In the genomic region with DNA sequence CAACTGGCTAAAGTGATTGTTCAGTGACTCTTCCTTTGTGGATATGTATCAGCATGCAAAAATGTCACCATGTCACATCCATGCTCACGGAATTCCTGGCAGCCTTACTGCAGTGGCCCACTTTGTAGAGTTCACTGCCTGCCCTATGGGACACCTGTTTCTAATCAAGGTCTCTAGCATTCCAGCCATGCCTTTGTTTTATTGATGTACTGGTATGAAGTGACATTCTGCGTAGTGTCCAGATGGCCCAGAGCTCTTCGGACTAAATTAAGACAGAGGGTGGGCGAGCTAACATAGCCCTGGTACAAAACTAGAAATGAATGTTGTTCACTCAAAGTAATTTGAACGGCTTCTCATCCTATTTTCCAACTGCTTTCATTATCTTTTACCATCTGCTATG, we compare ENCODE assay signal across 20 mouse cellular contexts. TPM values are rescaled to one million over a fixed set of nuclear protein-coding genes. Genes with fewer than 3 reads are reported as not detected.
DNase-seq lines count a peak whose midpoint lies in the region; ATAC-seq and TF ChIP-seq lines count a peak whose summit lies in the region.
"Had no signal": no experiment of that assay in that cellular context is flagged by ENCODE, and none has a peak within 500 bp of the region (broad histone marks: within the 10 kb centered on the region; RNA-seq: fewer than 3 reads in every experiment).

No protein-coding gene starts in this region.

- ATAC-seq in heart, embryonic 14.5 days (ENCODE audit: insufficient number of reproducible peaks, insufficient read depth, low FRiP score, low read depth): 0 out of 2 replicates have a peak, but pooled peaks have one; percentile 50
- no peak for ATAC-seq in CD4-positive, CD25-positive, alpha-beta regulatory T cell, adult 4 months
- ATAC-seq: forebrain, embryonic 14.5 days; intestine, embryonic 16.5 days had no signal

- 39% methylated on average over 5 of the region's 5 CpGs for WGBS in heart, embryonic 14.5 days

- no peak for TF ChIP-seq CTCF in left cerebral cortex, adult 2 months (IDR thresholded peaks at IDR 0.05)

- H3K9ac ChIP-seq in heart, embryonic 14.5 days (ENCODE audit: low read length): no peak overlapping the region
- H3K9ac ChIP-seq: hindbrain, embryonic 14.5 days; kidney, embryonic 15.5 days; liver, embryonic 14.5 days; neural tube, embryonic 12.5 days had no signal

- DNase-seq in heart, postnatal 4 days: no peak
- DNase-seq in left cerebral cortex, adult 2 months (ENCODE audit: extremely low spot score in 1 of 2, low spot score in 2 of 2): no peak
- no peak for DNase-seq in left cerebral cortex, adult 8-10 months (ENCODE audit: low spot score in 2 of 2)
- DNase-seq in hindlimb bud, embryonic 11.5 days (ENCODE audit: extremely low spot score, low read depth, low spot score): peak; percentile 79
- DNase-seq in gastrocnemius, postnatal 4 days (ENCODE audit: low spot score in 2 of 2): no peak
- DNase-seq in thymus, adult 18-20 months: no peak
- DNase-seq: B cell, adult 2 months; cerebellum, adult 9-11 months; left cerebral cortex, postnatal 4 days; thymus, postnatal 25 days had no signal

- intact Hi-C loops in left cerebral cortex, adult 2 months (cut with DNase I): loop anchor here (10.0 kb wide), 2 partner anchors 724 to 1284 kb away; no protein-coding TSS in a partner anchor

- no peaks in the 10 kb centered on the region for H3K36me3 ChIP-seq in heart, embryonic 14.5 days (ENCODE audit: control insufficient read depth, insufficient read depth, low read length)
- H3K36me3 ChIP-seq: kidney, embryonic 15.5 days; neural tube, embryonic 12.5 days had no signal

- H3K27ac ChIP-seq in heart, embryonic 14.5 days (replicated peaks in 1 of 2; ENCODE audit: control insufficient read depth in 1 of 2, insufficient read depth in 1 of 2, low read depth in 2 of 2, low read length in 2 of 2): peak overlapping the region; percentile 15 to 44; a peak in 2 of 4 replicates
- peak overlapping the region; percentile 40; the same call in 1 of the 2 replicates for H3K27ac ChIP-seq in left cerebral cortex, adult 2 months
- H3K27ac ChIP-seq: hindbrain, embryonic 14.5 days; kidney, embryonic 15.5 days; liver, embryonic 14.5 days; macrophage; neural tube, embryonic 12.5 days had no signal

- no peak overlapping the region; the same call in 1 of the 2 replicates for H3K4me2 ChIP-seq in heart, embryonic 14.5 days (ENCODE audit: low read length)
- H3K4me2 ChIP-seq: hindbrain, embryonic 14.5 days; kidney, embryonic 15.5 days; midbrain, embryonic 11.5 days; neural tube, embryonic 12.5 days had no signal

- H3K9me3 ChIP-seq in heart, embryonic 14.5 days (ENCODE audit: control insufficient read depth, low read length): no peaks in the 10 kb centered on the region
- H3K9me3 ChIP-seq: kidney, embryonic 15.5 days; neural tube, embryonic 12.5 days had no signal

- H3K4me3 ChIP-seq in heart, embryonic 14.5 days (ENCODE audit: control insufficient read depth in 1 of 2, insufficient read depth in 1 of 2, low read depth in 1 of 2, low read length in 2 of 2): no peak overlapping the region
- no peak overlapping the region for H3K4me3 ChIP-seq in left cerebral cortex, adult 2 months
- H3K4me3 ChIP-seq: kidney, embryonic 15.5 days; neural tube, embryonic 12.5 days had no signal

- peaks cover 7 to 14% of the 10 kb centered on the region in 2 experiments; a peak in 3 of 4 replicates for H3K4me1 ChIP-seq in heart, embryonic 14.5 days (ENCODE audit: control insufficient read depth in 2 of 2, insufficient read depth in 2 of 2, low read length in 2 of 2)
- H3K4me1 ChIP-seq: kidney, embryonic 15.5 days; neural tube, embryonic 12.5 days had no signal

- no peaks in the 10 kb centered on the region for H3K27me3 ChIP-seq in heart, embryonic 14.5 days (ENCODE audit: control insufficient read depth, insufficient read depth, low read length)
- H3K27me3 ChIP-seq: neural tube, embryonic 12.5 days had no signal

RNA-seq across cellular contexts. Expression of a gene that starts 11.5 kb away (rescaled TPM):
- 41.5 and 42.7 TPM in 2 replicates for polyA plus RNA-seq in heart, embryonic 14.5 days (2014; fragmentation: Nextera tagmentation; extraction: Ambion mirVana)
- 10 to 100 TPM; 40.1 to 45.0 TPM for total RNA-seq in heart, postnatal 4 days (2021)
- 10 to 100 TPM; 54.5 to 57.6 TPM for total RNA-seq in left cerebral cortex, adult 2 months (2021)
- total RNA-seq in left cerebral cortex, adult 8-10 months (2022): 10 to 100 TPM; 45.5 to 50.1 (median 48.1) TPM
- 10 to 100 TPM; 41.5 to 52.9 TPM for total RNA-seq in gastrocnemius, postnatal 4 days (2021)
- polyA plus RNA-seq in CD4-positive, CD25-positive, alpha-beta regulatory T cell, adult 4 months (2017; shearing (Covaris generic)): 100 to 1,000 TPM in 1 of 2 experiments, 10 to 100 TPM in 1; 97.3 to 107 TPM
